9 mouse cellular contexts compared by ENCODE assay signal in the genomic region with DNA sequence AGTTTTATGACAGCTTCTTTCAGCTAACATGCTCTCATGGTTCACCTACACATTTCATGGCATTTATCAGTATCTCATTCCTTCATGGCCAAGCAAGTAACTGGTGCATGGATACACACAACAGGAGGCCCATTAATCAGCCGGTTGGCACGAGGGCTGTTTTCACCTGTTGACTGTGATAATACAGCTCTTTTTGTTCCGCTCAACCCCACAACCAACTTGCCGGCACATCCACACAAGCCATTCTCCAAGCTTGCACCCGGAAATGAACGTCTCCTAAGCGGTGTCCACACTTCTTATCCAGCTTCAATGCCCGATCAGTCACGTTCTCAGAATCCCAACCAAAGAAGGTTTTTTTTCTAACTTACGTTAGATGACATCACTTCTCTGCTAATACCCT. TPM values are rescaled to one million over a fixed set of nuclear protein-coding genes. Genes with fewer than 3 reads are reported as not detected.
DNase-seq lines count a peak whose midpoint lies in the region; ATAC-seq and TF ChIP-seq lines count a peak whose summit lies in the region.
"Had no signal": no experiment of that assay in that cellular context is flagged by ENCODE, and none has a peak within 500 bp of the region (broad histone marks: within the 10 kb centered on the region; RNA-seq: fewer than 3 reads in every experiment).

No protein-coding gene starts in this region.

- no peaks in the 10 kb centered on the region for H3K9me3 ChIP-seq in heart, embryonic 14.5 days (ENCODE audit: control insufficient read depth, low read length)
- H3K9me3 ChIP-seq in embryonic facial prominence, embryonic 10.5 days, result no peaks in the 10 kb centered on the region
- no peaks in the 10 kb centered on the region for H3K9me3 ChIP-seq in heart, postnatal 0 days (replicated peaks; ENCODE audit: control insufficient read depth, low read length)
- no peaks in the 10 kb centered on the region for H3K9me3 ChIP-seq in midbrain, embryonic 10.5 days (replicated peaks)

- no peak overlapping the region for H3K27ac ChIP-seq in heart, embryonic 14.5 days (replicated peaks in 1 of 2; ENCODE audit: control insufficient read depth in 1 of 2, insufficient read depth in 1 of 2, low read depth in 2 of 2, low read length in 2 of 2)
- H3K27ac ChIP-seq in embryonic facial prominence, embryonic 10.5 days (replicated peaks), result no peak overlapping the region
- no peak overlapping the region for H3K27ac ChIP-seq in heart, postnatal 0 days (ENCODE audit: low read depth)
- no peak overlapping the region for H3K27ac ChIP-seq in midbrain, embryonic 10.5 days (replicated peaks)

- no peak for DNase-seq in heart, postnatal 14 days
- DNase-seq in embryonic facial prominence, embryonic 10.5 days (ENCODE audit: low spot score), result no peak
- DNase-seq in heart, postnatal 0 days (ENCODE audit: low spot score), result no peak
- DNase-seq in midbrain, embryonic 10.5 days (ENCODE audit: low spot score), result no peak
- DNase-seq in thymus, postnatal 0 days (ENCODE audit: low spot score), result no peak
- DNase-seq in retina, postnatal 1 day, result no peak
- DNase-seq in gastrocnemius, postnatal 36 days, result no peak
- DNase-seq: gastrocnemius, postnatal 10 days had no signal

- H3K9ac ChIP-seq in heart, embryonic 14.5 days (ENCODE audit: low read length), result no peak overlapping the region
- peak overlapping the region; percentile 57; the same call in 1 of the 2 replicates for H3K9ac ChIP-seq in heart, postnatal 0 days (replicated peaks; ENCODE audit: low read depth, low read length)

- H3K4me3 ChIP-seq in heart, embryonic 14.5 days (ENCODE audit: control insufficient read depth in 1 of 2, insufficient read depth in 1 of 2, low read depth in 1 of 2, low read length in 2 of 2), result no peak overlapping the region
- H3K4me3 ChIP-seq in embryonic facial prominence, embryonic 10.5 days, result peak overlapping the region; percentile 90
- H3K4me3 ChIP-seq in heart, postnatal 0 days (ENCODE audit: low read depth, low read length), result peak overlapping the region; percentile 88
- H3K4me3 ChIP-seq in midbrain, embryonic 10.5 days, result peak overlapping the region; percentile 75

- H3K36me3 ChIP-seq in heart, embryonic 14.5 days (ENCODE audit: control insufficient read depth, insufficient read depth, low read length), result 0 out of 2 replicates have a peak, but pooled peaks cover 3% of the 10 kb centered on the region
- no peaks in the 10 kb centered on the region; the same call in 1 of the 2 replicates for H3K36me3 ChIP-seq in embryonic facial prominence, embryonic 10.5 days (replicated peaks)
- H3K36me3 ChIP-seq in heart, postnatal 0 days (replicated peaks; ENCODE audit: control insufficient read depth, insufficient read depth, low read length), result no peaks in the 10 kb centered on the region
- H3K36me3 ChIP-seq in midbrain, embryonic 10.5 days, result no peaks in the 10 kb centered on the region

- TF ChIP-seq EP300 in heart, postnatal 0 days (IDR thresholded peaks at IDR 0.05; ENCODE audit: low read depth), result no peak

- no peak for ATAC-seq in heart, embryonic 14.5 days (ENCODE audit: insufficient number of reproducible peaks, insufficient read depth, low FRiP score, low read depth)
- ATAC-seq in heart, postnatal 0 days (ENCODE audit: insufficient read depth, low read depth), result no peak

- intact Hi-C loops in heart, postnatal 14 days (cut with DNase I), result no loop called here
- intact Hi-C loops in gastrocnemius, postnatal 36 days (cut with DNase I), result loop anchor here (10.0 kb wide), 1 partner anchor 732 kb away; the partner anchor contains the start of gene Prdm4

- TF ChIP-seq CTCF in heart, postnatal 0 days (IDR thresholded peaks at IDR 0.05; ENCODE audit: low read depth), result no peak

- H3K27me3 ChIP-seq in heart, embryonic 14.5 days (ENCODE audit: control insufficient read depth, insufficient read depth, low read length), result no peaks in the 10 kb centered on the region
- H3K27me3 ChIP-seq in embryonic facial prominence, embryonic 10.5 days (replicated peaks; ENCODE audit: low read depth, poor library complexity, severe bottlenecking), result no peaks in the 10 kb centered on the region
- no peaks in the 10 kb centered on the region for H3K27me3 ChIP-seq in heart, postnatal 0 days (ENCODE audit: control insufficient read depth, insufficient read depth, low read length)
- no peaks in the 10 kb centered on the region for H3K27me3 ChIP-seq in midbrain, embryonic 10.5 days (ENCODE audit: low read depth, poor library complexity, severe bottlenecking)

- WGBS in heart, embryonic 14.5 days, result 80% methylated on average over 10 of the region's 10 CpGs
- 91% methylated on average over 10 of the region's 10 CpGs for WGBS in embryonic facial prominence, embryonic 10.5 days
- 81% methylated on average over 10 of the region's 10 CpGs for WGBS in heart, postnatal 0 days
- WGBS in midbrain, embryonic 10.5 days, result 93% methylated on average over 10 of the region's 10 CpGs

- peaks cover 3 to 7% of the 10 kb centered on the region in 2 experiments; a peak in 3 of 4 replicates for H3K4me1 ChIP-seq in heart, embryonic 14.5 days (ENCODE audit: control insufficient read depth in 2 of 2, insufficient read depth in 2 of 2, low read length in 2 of 2)
- peaks cover 20% of the 10 kb centered on the region for H3K4me1 ChIP-seq in embryonic facial prominence, embryonic 10.5 days
- peaks cover 8% of the 10 kb centered on the region for H3K4me1 ChIP-seq in heart, postnatal 0 days (ENCODE audit: control insufficient read depth, insufficient read depth)
- H3K4me1 ChIP-seq in midbrain, embryonic 10.5 days, result peaks cover 22% of the 10 kb centered on the region

- H3K4me2 ChIP-seq in heart, embryonic 14.5 days (ENCODE audit: low read length), result peak overlapping the region; percentile 99
- peak overlapping the region; percentile 84 for H3K4me2 ChIP-seq in heart, postnatal 0 days (ENCODE audit: low read depth, low read length)

RNA-seq across cellular contexts. Expression of gene Cry1, which starts 2.1 kb away (rescaled TPM):
- polyA plus RNA-seq in heart, embryonic 14.5 days (2014; fragmentation: Nextera tagmentation; extraction: Ambion mirVana), result 16.8 and 17.3 TPM in 2 replicates
- 10 to 100 TPM; 13.4 to 15.3 TPM for total RNA-seq in heart, postnatal 14 days (2021)
- polyA plus RNA-seq in embryonic facial prominence, embryonic 10.5 days (2016; fragmentation: Nextera tagmentation; extraction: Ambion mirVana), result 31.3 and 31.4 TPM in 2 replicates
- 9.6 and 15.6 TPM in 2 replicates for total RNA-seq in heart, postnatal 0 days (2014; rRNA removed; ENCODE audit: low replicate concordance)
- 16.2 and 17.5 TPM in 2 replicates for polyA plus RNA-seq in heart, postnatal 0 days (2015; fragmentation: Nextera tagmentation; extraction: Ambion mirVana)
- polyA plus RNA-seq in midbrain, embryonic 10.5 days (2016; fragmentation: Nextera tagmentation; extraction: Ambion mirVana), result 33.5 and 35.9 TPM in 2 replicates
- 50.9 and 61.9 TPM in 2 replicates for polyA plus RNA-seq in thymus, postnatal 0 days (2015; fragmentation: Nextera tagmentation; extraction: Ambion mirVana)
- total RNA-seq in gastrocnemius, postnatal 36 days (2021), result 1 to 10 TPM; 8.3 to 8.6 TPM

RNA-seq across cellular contexts. Expression of gene Mterf2, which starts 54.9 kb away (rescaled TPM):
- polyA plus RNA-seq in heart, embryonic 14.5 days (2014; fragmentation: Nextera tagmentation; extraction: Ambion mirVana), result 13.8 and 16.1 TPM in 2 replicates
- total RNA-seq in heart, postnatal 14 days (2021), result 10 to 100 TPM; 14.2 to 16.1 TPM
- 27.4 and 27.8 TPM in 2 replicates for polyA plus RNA-seq in embryonic facial prominence, embryonic 10.5 days (2016; fragmentation: Nextera tagmentation; extraction: Ambion mirVana)
- total RNA-seq in heart, postnatal 0 days (2014; rRNA removed; ENCODE audit: low replicate concordance), result 11.1 and 11.5 TPM in 2 replicates
- polyA plus RNA-seq in heart, postnatal 0 days (2015; fragmentation: Nextera tagmentation; extraction: Ambion mirVana), result 15.1 and 21.2 TPM in 2 replicates
- 24.8 and 30.6 TPM in 2 replicates for polyA plus RNA-seq in midbrain, embryonic 10.5 days (2016; fragmentation: Nextera tagmentation; extraction: Ambion mirVana)
- 30.2 and 30.4 TPM in 2 replicates for polyA plus RNA-seq in thymus, postnatal 0 days (2015; fragmentation: Nextera tagmentation; extraction: Ambion mirVana)
- 10 to 100 TPM in 1 of 2 experiments, 1 to 10 TPM in 1; 8.4 to 14.9 TPM for total RNA-seq in gastrocnemius, postnatal 36 days (2021)

Comparison
In these comparisons a context has a peak if more than half of its experiments do, and no peak if none do; other contexts are left out.
1. H3K4me3 ChIP-seq: peak in embryonic facial prominence, embryonic 10.5 days (single experiment), heart, postnatal 0 days (single experiment) and midbrain, embryonic 10.5 days (single experiment); none in heart, embryonic 14.5 days (0 of 2).